In the genomic region with DNA sequence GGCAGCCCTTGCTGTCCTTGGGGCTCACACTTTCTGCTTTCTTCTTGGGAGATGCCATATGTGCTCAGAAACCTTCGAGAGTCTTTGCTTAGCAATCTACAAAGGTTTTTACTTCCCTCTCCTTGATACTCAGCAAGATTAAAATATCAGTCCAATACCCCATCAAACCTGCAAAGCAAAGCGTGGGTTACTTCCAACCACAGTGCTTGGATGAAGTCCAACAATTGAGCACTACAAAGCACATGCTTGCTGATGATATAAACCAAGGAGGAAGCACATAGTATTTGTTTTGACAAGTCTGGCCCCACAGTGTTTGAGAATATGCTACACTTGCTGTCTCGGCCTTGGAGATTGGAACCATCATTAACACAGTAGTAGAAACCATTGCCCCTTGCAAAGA, we compare ENCODE assay signal across 18 mouse cellular contexts.
DNase-seq lines count a peak whose midpoint lies in the region; ATAC-seq lines count a peak whose summit lies in the region.
"Had no signal": no experiment of that assay in that cellular context is flagged by ENCODE, and none has a peak within 500 bp of the region (broad histone marks: within the 10 kb centered on the region; RNA-seq: fewer than 3 reads in every experiment).

No protein-coding gene starts in this region.

- no peaks in the 10 kb centered on the region for H3K36me3 ChIP-seq in forebrain, embryonic 14.5 days (ENCODE audit: control insufficient read depth, insufficient read depth, low read length)
- H3K36me3 ChIP-seq in forebrain, embryonic 16.5 days (ENCODE audit: control insufficient read depth, insufficient read depth) = no peaks in the 10 kb centered on the region
- H3K36me3 ChIP-seq: embryonic facial prominence, embryonic 12.5 days; heart, embryonic 10.5 days; hindbrain, embryonic 13.5 days had no signal

- no peak overlapping the region for H3K9ac ChIP-seq in forebrain, embryonic 14.5 days (ENCODE audit: low read length)
- H3K9ac ChIP-seq in forebrain, embryonic 16.5 days (replicated peaks; ENCODE audit: low read depth, low read length) = no peak overlapping the region
- H3K9ac ChIP-seq: embryonic facial prominence, embryonic 12.5 days; forebrain, embryonic 13.5 days; hindbrain, embryonic 13.5 days had no signal

- DNase-seq in forebrain, embryonic 14.5 days (ENCODE audit: low spot score) = peak; percentile 44
- peak; percentile 42 for DNase-seq in layer of hippocampus, adult 9-11 months
- DNase-seq in layer of hippocampus, adult 8-10 months (ENCODE audit: low spot score in 2 of 2) = no peak
- DNase-seq in 3T3-L1 (ENCODE audit: low read depth, low spot score) (peak; percentile 13), NIH3T3 (ENCODE audit: low read depth) (peak; percentile 49)
- DNase-seq in heart, postnatal 4 days = no peak
- DNase-seq in thymus, postnatal 25 days = no peak
- DNase-seq: adrenal gland, postnatal 10 days; cerebellum, adult 2 months; gastrocnemius, postnatal 10 days; heart, adult 18-20 months; heart, postnatal 10 days had no signal

- no peaks in the 10 kb centered on the region for H3K27me3 ChIP-seq in forebrain, embryonic 14.5 days (replicated peaks; ENCODE audit: control insufficient read depth, insufficient read depth, low read length)
- peaks cover 2% of the 10 kb centered on the region; the same call in 1 of the 2 replicates for H3K27me3 ChIP-seq in forebrain, embryonic 16.5 days (replicated peaks; ENCODE audit: control insufficient read depth, insufficient read depth, low read length)
- H3K27me3 ChIP-seq: embryonic facial prominence, embryonic 12.5 days had no signal

- H3K9me3 ChIP-seq in forebrain, embryonic 14.5 days (replicated peaks; ENCODE audit: control insufficient read depth, low read length) = no peaks in the 10 kb centered on the region
- H3K9me3 ChIP-seq in forebrain, embryonic 16.5 days (ENCODE audit: control insufficient read depth, low read length) = no peaks in the 10 kb centered on the region
- H3K9me3 ChIP-seq: embryonic facial prominence, embryonic 12.5 days; forebrain, embryonic 13.5 days; heart, embryonic 10.5 days; hindbrain, embryonic 13.5 days had no signal

- no peak overlapping the region for H3K4me3 ChIP-seq in forebrain, embryonic 14.5 days (ENCODE audit: low read depth, low read length)
- H3K4me3 ChIP-seq in forebrain, embryonic 16.5 days (replicated peaks; ENCODE audit: low read length) = no peak overlapping the region
- H3K4me3 ChIP-seq: embryonic facial prominence, embryonic 12.5 days; forebrain, embryonic 13.5 days; heart, embryonic 10.5 days; hindbrain, embryonic 13.5 days had no signal

- H3K27ac ChIP-seq in forebrain, embryonic 14.5 days (ENCODE audit: low read depth, low read length) = no peak overlapping the region
- no peak overlapping the region for H3K27ac ChIP-seq in forebrain, embryonic 16.5 days (ENCODE audit: low read length)
- H3K27ac ChIP-seq: embryonic facial prominence, embryonic 12.5 days; forebrain, embryonic 13.5 days; heart, embryonic 10.5 days; hindbrain, embryonic 13.5 days; hindbrain, postnatal 0 days had no signal

- H3K4me2 ChIP-seq in forebrain, embryonic 14.5 days (ENCODE audit: low read length) = no peak overlapping the region
- no peak overlapping the region for H3K4me2 ChIP-seq in forebrain, embryonic 16.5 days (ENCODE audit: low read length)
- H3K4me2 ChIP-seq: embryonic facial prominence, embryonic 12.5 days; forebrain, embryonic 13.5 days; hindbrain, embryonic 13.5 days had no signal

- 66% methylated on average over 3 of the region's 3 CpGs for WGBS in forebrain, embryonic 14.5 days
- 45% methylated on average over 3 of the region's 3 CpGs for WGBS in forebrain, embryonic 16.5 days

- no peak for ATAC-seq in forebrain, embryonic 14.5 days
- ATAC-seq in forebrain, embryonic 16.5 days = no peak
- ATAC-seq: forebrain, embryonic 13.5 days; hindbrain, postnatal 0 days had no signal

- H3K4me1 ChIP-seq in forebrain, embryonic 14.5 days (ENCODE audit: control insufficient read depth, insufficient read depth, low read length) = no peaks in the 10 kb centered on the region
- peaks cover 2% of the 10 kb centered on the region; the same call in 1 of the 2 replicates for H3K4me1 ChIP-seq in forebrain, embryonic 16.5 days (replicated peaks; ENCODE audit: control insufficient read depth, insufficient read depth, low read length)
- H3K4me1 ChIP-seq: heart, embryonic 10.5 days; hindbrain, embryonic 13.5 days had no signal

Comparison
In these comparisons a context has a peak if more than half of its experiments do, and no peak if none do; other contexts are left out.
1. DNase-seq: peak in forebrain, embryonic 14.5 days (single experiment), layer of hippocampus, adult 9-11 months (single experiment), 3T3-L1 (single experiment) and NIH3T3 (single experiment); none in layer of hippocampus, adult 8-10 months (0 of 2), heart, postnatal 4 days (single experiment) and thymus, postnatal 25 days (single experiment).